Comparison of ENCODE assay signal across 15 mouse cellular contexts in the genomic region with DNA sequence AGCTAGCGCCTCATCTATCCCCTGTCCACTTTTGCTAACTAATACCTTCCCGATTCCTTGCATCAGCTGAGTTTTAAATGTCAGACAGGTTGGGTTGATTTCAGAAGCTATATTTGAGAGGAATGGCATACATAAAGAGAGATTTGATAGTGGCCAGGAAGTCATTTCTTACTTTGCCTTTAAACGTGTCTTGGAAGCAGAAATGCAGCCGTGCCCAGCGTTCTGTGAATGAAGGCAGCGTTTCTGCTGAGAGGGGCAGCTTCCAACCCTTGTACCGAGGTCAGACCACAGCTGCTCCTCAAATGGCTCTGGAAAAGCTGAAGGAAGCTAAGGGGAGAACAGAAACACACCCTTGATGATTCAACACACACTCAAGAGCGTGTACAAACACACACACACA.
"Had no signal": no experiment of that assay in that cellular context is flagged by ENCODE, and none has a peak within 500 bp of the region (broad histone marks: within the 10 kb centered on the region; RNA-seq: fewer than 3 reads in every experiment).

No protein-coding gene starts in this region.

- H3K36me3 ChIP-seq: liver, embryonic 15.5 days; midbrain, embryonic 13.5 days; midbrain, embryonic 15.5 days; neural tube, embryonic 12.5 days had no signal

- H3K4me2 ChIP-seq: liver, embryonic 15.5 days; midbrain, embryonic 11.5 days; midbrain, embryonic 13.5 days; midbrain, embryonic 15.5 days; neural tube, embryonic 12.5 days had no signal

- H3K4me3 ChIP-seq: liver, embryonic 15.5 days; megakaryocyte, embryonic 14.5 days; midbrain, embryonic 13.5 days; midbrain, embryonic 15.5 days; neural tube, embryonic 12.5 days had no signal

- DNase-seq: liver, postnatal 0 days; lung, adult 2 months; lung, postnatal 10 days; right cerebral cortex, postnatal 14 days; spleen, adult 18-20 months; thymus, adult 18-20 months; thymus, postnatal 14 days; thymus, postnatal 36 days had no signal

- ATAC-seq: liver, postnatal 0 days; midbrain, embryonic 13.5 days; midbrain, embryonic 15.5 days had no signal

- H3K9ac ChIP-seq: liver, embryonic 15.5 days; liver, postnatal 0 days; midbrain, embryonic 13.5 days; midbrain, embryonic 15.5 days; neural tube, embryonic 12.5 days had no signal

- H3K27me3 ChIP-seq: liver, embryonic 15.5 days; midbrain, embryonic 13.5 days; midbrain, embryonic 15.5 days; neural tube, embryonic 12.5 days had no signal

- H3K9me3 ChIP-seq: liver, embryonic 15.5 days; midbrain, embryonic 13.5 days; midbrain, embryonic 15.5 days; neural tube, embryonic 12.5 days had no signal

- H3K27ac ChIP-seq: liver, embryonic 15.5 days; macrophage; midbrain, embryonic 13.5 days; midbrain, embryonic 15.5 days; neural tube, embryonic 12.5 days had no signal

- H3K4me1 ChIP-seq: liver, embryonic 15.5 days; neural tube, embryonic 12.5 days had no signal
